Mouse (Mus musculus) brain, embryonic 14.5 days (tissue): ENCODE data around the gene Sit1. TPM values are rescaled to one million over a fixed set of nuclear protein-coding genes. Genes with fewer than 3 reads are reported as not detected.

Source experiments
- DNase-seq: peaks from one replicate; pipeline ENCODE4 v3.0.0-alpha.2; 2011; ENCODE audit warnings: low read depth
- CTCF ChIP-seq: fragments of 200-500 bp; IDR thresholded peaks from 2 replicates; pipeline ENCODE4 v1.5.1; 2012; ENCODE audit warnings: inconsistent platforms, mild to moderate bottlenecking, moderate library complexity, borderline replicate concordance; ENCODE audit not compliant: insufficient read depth, insufficient read length; ENCODE audit errors: extremely low read depth
- POLR2A ChIP-seq: fragments of 200-500 bp; IDR thresholded peaks from 2 replicates; pipeline ENCODE4 v1.6.1; 2012; ENCODE audit warnings: mild to moderate bottlenecking, inconsistent platforms, borderline replicate concordance; ENCODE audit not compliant: poor library complexity, insufficient read depth, insufficient read length, severe bottlenecking; ENCODE audit errors: extremely low read depth
- polyA plus RNA-seq: library from polyadenylated mRNA; depleted of rRNA; stranded (reverse); fragments of >200 nt; gene quantifications from 2 replicates; pipeline ENCODE4 v1.2.3, GENCODE M21; 2012

The Sit1 gene
- polyA plus RNA-seq, 1 experiment = not detected

GRCm38 (mm10) chr4:43480985-43481384, 2.5 kb downstream of the Sit1 start:
- TF ChIP-seq CTCF (no peak), POLR2A (no peak)

GRCm38 (mm10) chr4:43478906-43479832, 4.4 kb downstream of the Sit1 start:
- TF ChIP-seq POLR2A (no peak), CTCF (peak; percentile 46; the same call in 1 of the 2 replicates)
- DNase-seq = peak; percentile 59

More at GRCm38 (mm10) chr4:43480985-43481384, 2.5 kb downstream of the Sit1 start:
- DNase-seq = no peak

GRCm38 (mm10) chr4:43478534-43478858, 5.0 kb downstream of the Sit1 start:
- TF ChIP-seq POLR2A (no peak), CTCF (no peak)
- no peak for DNase-seq

- peak; percentile 96 for DNase-seq
- TF ChIP-seq CTCF (peak; percentile 48; the same call in 1 of the 2 replicates), POLR2A (no peak)
Observed at GRCm38 (mm10) chr4:43477857-43478533, 5.5 kb downstream of the Sit1 start.

- DNase-seq = no peak
- TF ChIP-seq CTCF = no peak
- TF ChIP-seq POLR2A = no peak
Observed at GRCm38 (mm10) chr4:43476604-43477003, 6.9 kb downstream of the Sit1 start.

- TF ChIP-seq POLR2A (no peak), CTCF (no peak)
Observed at GRCm38 (mm10) chr4:43473636-43474035, 9.9 kb downstream of the Sit1 start.

GRCm38 (mm10) chr4:43470301-43470700, 13.2 kb downstream of the Sit1 start:
- no peak for TF ChIP-seq POLR2A
- TF ChIP-seq CTCF = no peak
- DNase-seq = no peak

More at GRCm38 (mm10) chr4:43473636-43474035, 9.9 kb downstream of the Sit1 start:
- no peak for DNase-seq

GRCm38 (mm10) chr4:43466872-43467271, 16.7 kb downstream of the Sit1 start:
- DNase-seq = no peak
- TF ChIP-seq CTCF (no peak), POLR2A (no peak)

GRCm38 (mm10) chr4:43465935-43466334, 17.6 kb downstream of the Sit1 start:
- no peak for DNase-seq
- TF ChIP-seq POLR2A (no peak), CTCF (no peak)

- TF ChIP-seq POLR2A = no peak
- TF ChIP-seq CTCF = no peak
- no peak for DNase-seq
Observed at GRCm38 (mm10) chr4:43463102-43463501, 20.4 kb downstream of the Sit1 start.

GRCm38 (mm10) chr4:43457124-43457523, 26.4 kb downstream of the Sit1 start:
- DNase-seq = no peak
- no peak for TF ChIP-seq POLR2A
- no peak for TF ChIP-seq CTCF
